Mouse (Mus musculus): ENCODE results near the gene Hexb. TPM values are rescaled to one million over a fixed set of nuclear protein-coding genes. Genes with fewer than 3 reads are reported as not detected.

The Hexb gene
- 149 TPM for polyA plus RNA-seq (2014; fragmentation: Illumina TruSeq; extraction: RNeasy Lipid Tissue Mini Kit (QIAGEN cat#74804))

GRCm38 (mm10) chr13:97197932-97198562, at the start of gene Hexb:
Hexb (minus strand) TSS chr13:97198357.

DNA sequence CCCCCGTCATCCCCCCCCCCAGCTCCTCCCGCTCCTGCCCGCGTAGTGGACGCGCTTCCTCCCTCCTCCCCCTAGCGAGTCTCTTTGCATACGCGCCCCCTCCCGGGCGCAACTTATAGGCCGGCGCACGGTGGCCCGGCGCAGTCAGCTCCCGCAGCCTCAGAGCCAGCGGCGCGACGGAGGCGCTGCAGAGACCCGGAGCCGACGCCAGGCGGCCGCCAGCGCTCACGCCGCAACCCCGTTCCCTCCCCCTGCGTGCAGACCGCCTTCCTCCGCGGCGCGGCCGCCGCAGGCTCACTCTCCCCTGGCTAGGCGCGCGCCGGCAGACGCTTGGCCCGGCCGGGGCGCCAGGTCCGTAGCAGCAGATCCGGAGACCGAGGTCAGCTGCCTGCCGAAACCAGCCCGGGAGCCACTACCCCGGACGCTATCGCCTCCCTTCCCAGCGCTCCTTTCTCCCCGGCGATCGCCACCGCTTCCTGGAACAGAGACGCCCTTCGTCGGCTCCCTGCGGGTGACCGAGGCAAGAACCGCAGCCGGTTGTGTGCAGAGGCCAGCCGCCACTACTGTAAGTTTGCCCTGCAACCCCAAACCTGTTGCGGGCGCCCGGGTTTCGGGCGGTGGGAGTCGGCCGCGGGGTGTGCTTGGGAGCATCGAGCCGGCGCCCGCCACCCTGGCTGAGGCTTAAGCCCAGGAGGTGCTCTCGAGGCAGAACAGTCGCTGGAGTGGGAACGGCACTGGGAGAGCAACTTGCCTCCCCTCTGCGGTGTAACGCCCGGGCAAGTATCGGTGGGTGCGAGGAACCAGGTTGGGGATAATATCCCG, 43.0 kb upstream of the Hexb start, which contains the start of gene Enc1:
TSS of gene Enc1 (plus strand) at position 141 of the 822 bp plus-strand sequence.

GRCm38 (mm10) chr13:97137466-97138400, 60.4 kb downstream of the Hexb start, which contains the start of the genes Gfm2 and Nsa2:
Gfm2 (plus strand) TSS chr13:97137937.
Nsa2 (minus strand) TSS chr13:97137937.

Other genes starting within 250 kb of the Hexb start
- gene 1700029F12Rik, start 164.0 kb downstream of the Hexb start, polyA plus RNA-seq (2014; fragmentation: Illumina TruSeq; extraction: RNeasy Lipid Tissue Mini Kit (QIAGEN cat#74804)) = not detected
- 36.2 TPM for gene Fam169a, start 131.1 kb downstream of the Hexb start, polyA plus RNA-seq (2014; fragmentation: Illumina TruSeq; extraction: RNeasy Lipid Tissue Mini Kit (QIAGEN cat#74804))
- 8.2 TPM for gene Gm6169, start 99.1 kb downstream of the Hexb start, polyA plus RNA-seq (2014; fragmentation: Illumina TruSeq; extraction: RNeasy Lipid Tissue Mini Kit (QIAGEN cat#74804))
- 39.8 TPM for gene Gfm2, start 60.4 kb downstream of the Hexb start, polyA plus RNA-seq (2014; fragmentation: Illumina TruSeq; extraction: RNeasy Lipid Tissue Mini Kit (QIAGEN cat#74804))
- gene Nsa2, start 60.4 kb downstream of the Hexb start, polyA plus RNA-seq (2014; fragmentation: Illumina TruSeq; extraction: RNeasy Lipid Tissue Mini Kit (QIAGEN cat#74804)) = 283 TPM
- gene Enc1, start 42.7 kb upstream of the Hexb start, polyA plus RNA-seq (2014; fragmentation: Illumina TruSeq; extraction: RNeasy Lipid Tissue Mini Kit (QIAGEN cat#74804)) = 58.6 TPM